Mouse (Mus musculus) ES-Bruce4 (cell line): Measurements from ENCODE around the gene Slc25a31. TPM values are rescaled to one million over a fixed set of nuclear protein-coding genes. Genes with fewer than 3 reads are reported as not detected.
A peak's percentile ranks its signal among the peaks of the same experiment; 100 is the strongest.

Source experiments
- H3K27ac ChIP-seq: 2 replicates; pipeline ENCODE4 v1.5.1; 2012; ENCODE audit warnings: low read length, inconsistent platforms; ENCODE audit not compliant: insufficient read depth
- H3K27me3 ChIP-seq: 2 replicates; pipeline ENCODE4 v1.6.1; 2012; ENCODE audit warnings: mild to moderate bottlenecking, low read length, inconsistent platforms; ENCODE audit not compliant: control insufficient read depth, poor library complexity, insufficient read depth, severe bottlenecking
- H3K36me3 ChIP-seq: 2 replicates; pipeline ENCODE4 v1.6.1; 2012; ENCODE audit warnings: inconsistent platforms, mild to moderate bottlenecking, low read length, moderate library complexity; ENCODE audit not compliant: control insufficient read depth, poor library complexity, insufficient read depth, severe bottlenecking
- H3K4me1 ChIP-seq: one replicate; pipeline ENCODE4 v1.8.1; 2011; ENCODE audit warnings: low read length; ENCODE audit not compliant: control insufficient read depth, insufficient read depth
- H3K4me3 ChIP-seq: 2 replicates; pipeline ENCODE4 v1.5.1; 2011; ENCODE audit warnings: low read depth, mild to moderate bottlenecking, low read length
- H3K9ac ChIP-seq: 2 replicates; pipeline ENCODE4 v1.6.1; 2012; ENCODE audit warnings: low read depth, mild to moderate bottlenecking, inconsistent platforms; ENCODE audit not compliant: poor library complexity, severe bottlenecking
- H3K9me3 ChIP-seq: replicated peaks from 2 replicates; pipeline ENCODE4 v1.6.1; 2012; ENCODE audit warnings: mild to moderate bottlenecking, low read length, inconsistent platforms; ENCODE audit not compliant: control insufficient read depth, poor library complexity, insufficient read depth, severe bottlenecking
- CTCF ChIP-seq: IDR thresholded peaks from one replicate; pipeline ENCODE4 v1.8.1; 2011; ENCODE audit warnings: low read depth, low read length
- EP300 ChIP-seq: IDR thresholded peaks from 2 replicates; pipeline ENCODE4 v1.6.1; 2011; ENCODE audit warnings: low read depth, low read length; ENCODE audit not compliant: insufficient read depth
- POLR2A ChIP-seq: IDR thresholded peaks from one replicate; pipeline ENCODE4 v1.8.1; 2011; ENCODE audit warnings: low read length; ENCODE audit not compliant: insufficient read depth
- polyA plus RNA-seq: library from polyadenylated mRNA; stranded (reverse); fragments of >200 nt; gene quantifications from 2 replicates; pipeline ENCODE4 v1.2.4, GENCODE M21; 2011; ENCODE audit warnings: low read depth; ENCODE audit not compliant: missing spikeins, insufficient read depth, insufficient read length

Gene Slc25a31
- polyA plus RNA-seq, 1 experiment, result not detected

- Histone ChIP-seq H3K27ac (no peak overlapping the region), H3K4me3 (peak overlapping the region; percentile 72), H3K36me3 (no peaks in the 10 kb centered on the region), H3K9ac (peak overlapping the region; percentile 49), H3K4me1 (no peaks in the 10 kb centered on the region), H3K9me3 (no peaks in the 10 kb centered on the region), H3K27me3 (no peaks in the 10 kb centered on the region; the same call in 1 of the 2 replicates)
- TF ChIP-seq EP300, result no peak
- TF ChIP-seq CTCF, result no peak
- TF ChIP-seq POLR2A, result no peak
These were observed 36.4 kb downstream of the Slc25a31 start for GRCm38 (mm10) chr3:40744836-40745660.

- TF ChIP-seq CTCF (no peak), EP300 (no peak), POLR2A (no peak)
- no peaks in the 10 kb centered on the region for H3K9me3 ChIP-seq
- no peaks in the 10 kb centered on the region for H3K4me1 ChIP-seq
- peak overlapping the region; percentile 49 for H3K9ac ChIP-seq
- H3K4me3 ChIP-seq, result peak overlapping the region; percentile 72
- H3K27ac ChIP-seq, result no peak overlapping the region
- H3K36me3 ChIP-seq, result no peaks in the 10 kb centered on the region
- no peaks in the 10 kb centered on the region; the same call in 1 of the 2 replicates for H3K27me3 ChIP-seq
These were observed 37.2 kb downstream of the Slc25a31 start for GRCm38 (mm10) chr3:40745661-40746547.

- Histone ChIP-seq H3K9me3 (no peaks in the 10 kb centered on the region), H3K9ac (no peak overlapping the region), H3K27ac (no peak overlapping the region), H3K27me3 (no peaks in the 10 kb centered on the region), H3K36me3 (no peaks in the 10 kb centered on the region), H3K4me1 (no peaks in the 10 kb centered on the region), H3K4me3 (no peak overlapping the region)
- TF ChIP-seq POLR2A, result no peak
- no peak for TF ChIP-seq EP300
- no peak for TF ChIP-seq CTCF
These were observed 52.1 kb downstream of the Slc25a31 start for GRCm38 (mm10) chr3:40760746-40761145.

GRCm38 (mm10) chr3:40761312-40761711 is 52.7 kb downstream of the Slc25a31 start:
- no peak for TF ChIP-seq EP300
- no peak for TF ChIP-seq POLR2A
- no peak overlapping the region for H3K4me3 ChIP-seq
- H3K36me3 ChIP-seq, result no peaks in the 10 kb centered on the region
- no peaks in the 10 kb centered on the region for H3K27me3 ChIP-seq
- no peak overlapping the region for H3K9ac ChIP-seq
- H3K9me3 ChIP-seq, result no peaks in the 10 kb centered on the region
- H3K4me1 ChIP-seq, result no peaks in the 10 kb centered on the region
- H3K27ac ChIP-seq, result no peak overlapping the region

Other genes starting within 250 kb of the Slc25a31 start
- 7.1 and 8.0 TPM in 2 replicates for gene Intu, start 177.6 kb upstream of the Slc25a31 start, polyA plus RNA-seq
- 12.5 and 15.4 TPM in 2 replicates for gene Hspa4l, start 35.6 kb downstream of the Slc25a31 start, polyA plus RNA-seq
- gene Plk4, start 91.2 kb downstream of the Slc25a31 start, polyA plus RNA-seq, result 56.0 and 59.1 TPM in 2 replicates
- gene Mfsd8, start 138.0 kb downstream of the Slc25a31 start, polyA plus RNA-seq, result 4.9 and 5.4 TPM in 2 replicates
- gene Abhd18, start 138.1 kb downstream of the Slc25a31 start, polyA plus RNA-seq, result 2.8 and 3.2 TPM in 2 replicates
- not detected in 2 replicates for gene 1700034I23Rik, start 193.7 kb downstream of the Slc25a31 start, polyA plus RNA-seq
- 24.5 and 25.6 TPM in 2 replicates for gene Larp1b, start 241.0 kb downstream of the Slc25a31 start, polyA plus RNA-seq